Mouse (Mus musculus) lung, embryonic 14.5 days (tissue): ENCODE data around the gene Lmnb2. TPM values are rescaled to one million over a fixed set of nuclear protein-coding genes. Genes with fewer than 3 reads are reported as not detected.

Experiments
- ATAC-seq: fragments of 200-750 bp; cut with Nextera tagmentation; 2 replicates; pipeline ENCODE4 v1.8.0; 2017; ENCODE audit warnings: mild to moderate bottlenecking, moderate TSS enrichment, moderate library complexity; ENCODE audit not compliant: insufficient read depth
- DNase-seq: peaks from one replicate; pipeline ENCODE4 v3.0.0-alpha.2; 2015
- H3K27ac ChIP-seq: fragments of 300-500 bp; sonication (generic); 2 replicates; pipeline ENCODE4 v1.5.1; 2014; ENCODE audit warnings: low read depth, mild to moderate bottlenecking, moderate library complexity
- H3K27me3 ChIP-seq: fragments of 300-500 bp; sonication (generic); 2 replicates; pipeline ENCODE4 v1.6.1; 2014; ENCODE audit warnings: low read length, control low read depth; ENCODE audit not compliant: insufficient read depth
- H3K36me3 ChIP-seq: fragments of 300-500 bp; sonication (generic); 2 replicates; pipeline ENCODE4 v1.6.1; 2014; ENCODE audit warnings: control low read depth; ENCODE audit not compliant: insufficient read depth
- H3K4me1 ChIP-seq: fragments of 300-500 bp; sonication (generic); 2 replicates; pipeline ENCODE4 v1.6.1; 2014; ENCODE audit warnings: antibody characterized with exemption, control low read depth; ENCODE audit not compliant: insufficient read depth
- H3K4me2 ChIP-seq: fragments of 300-500 bp; sonication (generic); 2 replicates; pipeline ENCODE4 v1.6.1; 2014; ENCODE audit warnings: mild to moderate bottlenecking
- H3K4me3 ChIP-seq: fragments of 300-500 bp; sonication (generic); 2 replicates; pipeline ENCODE4 v1.5.1; 2014; ENCODE audit warnings: low read depth, low read length
- H3K9ac ChIP-seq: fragments of 300-500 bp; sonication (generic); 2 replicates; pipeline ENCODE4 v1.6.1; 2014
- H3K9me3 ChIP-seq: fragments of 300-500 bp; sonication (generic); 2 replicates; pipeline ENCODE4 v1.6.1; 2016; ENCODE audit warnings: low read depth, low read length, control low read depth
- CTCF ChIP-seq: IDR thresholded peaks from 2 replicates; pipeline ENCODE4 v1.5.1; 2016; ENCODE audit warnings: antibody characterized with exemption, low read depth
- WGBS: fragments of 180-500 bp; shearing (Covaris S2); extraction: QIAGEN DNeasy Blood & Tissue Kit; methylation state at CpG from one replicate; pipeline ENCODE4 v1.1.7; 2014; 5-methylcytosine and 5-hydroxymethylcytosine counted together
- polyA plus RNA-seq: library from polyadenylated mRNA; unstranded; fragments of >200 nt; fragmentation: Nextera tagmentation; extraction: Ambion mirVana; gene quantifications from 2 replicates; pipeline ENCODE4 v1.2.1, GENCODE M21; 2014

The Lmnb2 gene
- polyA plus RNA-seq, 1 experiment from 2014 or later = 24.4 TPM

DNA sequence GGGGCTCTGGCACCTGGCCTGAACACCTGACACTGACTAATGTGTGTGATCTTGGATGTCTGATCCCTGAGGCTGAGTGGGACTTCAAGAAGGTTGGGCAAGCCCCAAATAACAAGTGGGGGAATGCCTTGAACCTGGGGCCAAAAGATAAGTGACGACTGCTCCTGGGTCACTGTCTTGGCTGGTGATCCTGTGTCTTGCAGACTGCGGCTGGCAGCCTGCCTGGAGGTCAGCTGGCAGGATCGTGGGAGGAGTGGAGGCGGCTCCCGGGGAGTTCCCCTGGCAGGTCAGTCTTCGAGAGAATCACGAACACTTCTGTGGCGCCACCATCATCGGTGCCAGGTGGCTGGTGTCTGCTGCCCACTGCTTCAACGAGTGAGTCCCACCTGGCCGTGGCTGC lies 30.9 kb downstream of the Lmnb2 start:
- Histone ChIP-seq H3K9ac (no peak overlapping the region), H3K4me3 (no peak overlapping the region), H3K27ac (no peak overlapping the region), H3K9me3 (no peaks in the 10 kb centered on the region), H3K36me3 (no peaks in the 10 kb centered on the region), H3K4me2 (no peak overlapping the region), H3K27me3 (peaks cover 20% of the 10 kb centered on the region), H3K4me1 (no peaks in the 10 kb centered on the region)
- WGBS = 40% methylated on average over 11 of the region's 11 CpGs
- DNase-seq (peak; percentile 55), ATAC-seq (no peak)
- no peak for TF ChIP-seq CTCF

- 25% methylated on average over 10 of the region's 10 CpGs for WGBS
- no peaks in the 10 kb centered on the region for H3K4me1 ChIP-seq
- no peak overlapping the region for H3K27ac ChIP-seq
- H3K36me3 ChIP-seq = no peaks in the 10 kb centered on the region
- H3K27me3 ChIP-seq = no peaks in the 10 kb centered on the region
- H3K4me2 ChIP-seq = no peak overlapping the region
- TF ChIP-seq CTCF = peak; percentile 85
- ATAC-seq (no peak), DNase-seq (peak; percentile 80)
- H3K9me3 ChIP-seq = no peaks in the 10 kb centered on the region
- no peak overlapping the region for H3K4me3 ChIP-seq
- no peak overlapping the region for H3K9ac ChIP-seq
Observed at GRCm38 (mm10) chr10:80881301-80881700, 36.7 kb downstream of the Lmnb2 start.

GRCm38 (mm10) chr10:80880901-80881300 lies 37.1 kb downstream of the Lmnb2 start:
- WGBS = 71% methylated on average over 2 of the region's 2 CpGs
- H3K9ac ChIP-seq = no peak overlapping the region
- no peak overlapping the region for H3K4me2 ChIP-seq
- no peaks in the 10 kb centered on the region for H3K9me3 ChIP-seq
- no peak for TF ChIP-seq CTCF
- no peak overlapping the region for H3K4me3 ChIP-seq
- DNase-seq (no peak), ATAC-seq (no peak)
- no peaks in the 10 kb centered on the region for H3K27me3 ChIP-seq
- no peaks in the 10 kb centered on the region for H3K4me1 ChIP-seq
- H3K27ac ChIP-seq = no peak overlapping the region
- H3K36me3 ChIP-seq = no peaks in the 10 kb centered on the region

- no peak overlapping the region for H3K27ac ChIP-seq
- no peaks in the 10 kb centered on the region for H3K36me3 ChIP-seq
- ATAC-seq (peak; percentile 62; the same call in 1 of the 2 replicates), DNase-seq (peak; percentile 83)
- H3K9ac ChIP-seq = no peak overlapping the region
- TF ChIP-seq CTCF = peak; percentile 93
- no peak overlapping the region for H3K4me3 ChIP-seq
- WGBS = 11% methylated on average over 5 of the region's 5 CpGs
- no peaks in the 10 kb centered on the region for H3K27me3 ChIP-seq
- no peak overlapping the region for H3K4me2 ChIP-seq
- H3K4me1 ChIP-seq = no peaks in the 10 kb centered on the region
- H3K9me3 ChIP-seq = no peaks in the 10 kb centered on the region
Observed at GRCm38 (mm10) chr10:80880131-80880641, 37.9 kb downstream of the Lmnb2 start.

- Histone ChIP-seq H3K9ac (no peak overlapping the region), H3K4me3 (no peak overlapping the region), H3K9me3 (no peaks in the 10 kb centered on the region), H3K4me2 (no peak overlapping the region), H3K27ac (no peak overlapping the region), H3K27me3 (no peaks in the 10 kb centered on the region), H3K4me1 (no peaks in the 10 kb centered on the region), H3K36me3 (no peaks in the 10 kb centered on the region)
- WGBS = 18% methylated on average over 3 of the region's 3 CpGs
- ATAC-seq (no peak), DNase-seq (no peak)
- no peak for TF ChIP-seq CTCF
Observed at GRCm38 (mm10) chr10:80876594-80876993, 41.5 kb downstream of the Lmnb2 start.

GRCm38 (mm10) chr10:80876028-80876427 lies 42.0 kb downstream of the Lmnb2 start:
- Histone ChIP-seq H3K27me3 (no peaks in the 10 kb centered on the region), H3K4me1 (no peaks in the 10 kb centered on the region), H3K36me3 (no peaks in the 10 kb centered on the region), H3K4me3 (no peak overlapping the region), H3K4me2 (no peak overlapping the region), H3K9me3 (no peaks in the 10 kb centered on the region), H3K9ac (no peak overlapping the region), H3K27ac (no peak overlapping the region)
- 24% methylated on average over 5 of the region's 5 CpGs for WGBS
- ATAC-seq (no peak), DNase-seq (peak; percentile 79)
- TF ChIP-seq CTCF = peak; percentile 83

- H3K36me3 ChIP-seq = no peaks in the 10 kb centered on the region
- no peak overlapping the region for H3K27ac ChIP-seq
- no peak for TF ChIP-seq CTCF
- H3K4me3 ChIP-seq = no peak overlapping the region
- ATAC-seq (no peak), DNase-seq (no peak)
- 71% methylated on average over 9 of the region's 9 CpGs for WGBS
- no peak overlapping the region for H3K4me2 ChIP-seq
- no peak overlapping the region for H3K9ac ChIP-seq
- H3K27me3 ChIP-seq = no peaks in the 10 kb centered on the region
- H3K4me1 ChIP-seq = no peaks in the 10 kb centered on the region
- H3K9me3 ChIP-seq = no peaks in the 10 kb centered on the region
Observed at GRCm38 (mm10) chr10:80874035-80874434, 44.0 kb downstream of the Lmnb2 start.

DNA sequence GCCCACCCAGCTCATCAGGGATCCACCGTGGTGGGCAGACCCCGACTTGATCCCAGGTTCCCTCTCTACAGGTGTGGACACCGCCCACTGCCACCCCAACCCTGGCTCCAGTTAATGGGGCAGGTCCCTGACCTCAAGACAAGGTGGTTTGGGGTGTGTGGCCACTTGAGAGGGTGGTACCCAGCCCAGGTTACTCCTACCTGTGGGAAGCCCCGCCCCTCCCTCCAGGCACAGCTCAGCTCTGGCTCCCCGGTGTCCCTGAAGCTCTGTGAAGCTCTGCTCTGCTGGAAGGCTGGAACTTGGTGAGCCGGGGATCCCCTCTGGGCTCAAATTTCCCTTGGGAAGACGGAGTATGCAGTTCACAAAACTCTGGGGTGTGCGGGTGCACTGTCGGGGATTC lies 46.5 kb downstream of the Lmnb2 start, which contains the start of gene Tmprss9:
Gene Tmprss9, plus strand, starts transcription at position 268 of the 400 bp plus-strand sequence.
- no peaks in the 10 kb centered on the region for H3K9me3 ChIP-seq
- DNase-seq = no peak
- H3K27ac ChIP-seq = no peak within 1 kb of the TSS
- peaks cover 14% of the 10 kb centered on the region for H3K36me3 ChIP-seq
- ATAC-seq = no peak
- no peak within 1 kb of the TSS for H3K4me2 ChIP-seq
- no peak within 1 kb of the TSS for H3K4me3 ChIP-seq
- H3K27me3 ChIP-seq = no peaks in the 10 kb centered on the region
- WGBS = 25% methylated on average over 9 of the region's 9 CpGs
- no peak for TF ChIP-seq CTCF
- no peak within 1 kb of the TSS for H3K9ac ChIP-seq
- no peaks in the 10 kb centered on the region for H3K4me1 ChIP-seq
